Mouse (Mus musculus): Measurements from ENCODE around the gene Mrpl52.

Mrpl52 gene

GRCm38 (mm10) chr14:54412000-54412576, 14.6 kb upstream of the Mrpl52 start:
- DNase-seq (ENCODE audit: low spot score): no peak

- DNase-seq (ENCODE audit: low spot score): peak; percentile 77
These were observed 14.0 kb upstream of the Mrpl52 start for GRCm38 (mm10) chr14:54412629-54413170.

GRCm38 (mm10) chr14:54413877-54414700, 12.6 kb upstream of the Mrpl52 start:
- peak; percentile 57 for DNase-seq (ENCODE audit: low spot score)

GRCm38 (mm10) chr14:54415241-54416020, 11.3 kb upstream of the Mrpl52 start:
- no peak for DNase-seq (ENCODE audit: low spot score)

GRCm38 (mm10) chr14:54416229-54416775, 10.4 kb upstream of the Mrpl52 start:
- DNase-seq (ENCODE audit: low spot score): no peak

DNA sequence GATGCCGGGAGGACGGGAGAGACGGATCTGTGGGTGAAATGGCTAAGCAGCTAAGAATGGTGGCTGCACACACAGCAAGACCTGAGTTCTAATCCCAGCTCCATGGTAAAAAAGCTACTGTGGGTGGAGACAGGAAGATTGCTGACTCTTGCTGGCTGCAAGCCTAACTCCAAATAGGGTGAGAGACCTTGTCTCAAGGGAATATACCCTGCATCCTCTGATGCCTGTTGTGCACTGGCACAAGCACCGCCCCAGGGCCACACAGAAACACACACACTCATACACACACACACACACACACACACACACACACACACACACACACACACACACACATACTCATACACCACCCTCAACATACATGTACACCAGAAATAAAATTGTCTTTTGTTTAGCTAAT, 9.9 kb upstream of the Mrpl52 start:
- DNase-seq (ENCODE audit: low spot score): no peak

GRCm38 (mm10) chr14:54417623-54418081, 9.1 kb upstream of the Mrpl52 start, which contains the start of gene Slc7a7:
TSS of gene Slc7a7 (minus strand) at chr14:54417780.
- DNase-seq (ENCODE audit: low spot score): no peak

- DNase-seq (ENCODE audit: low spot score): no peak
These were observed 5.7 kb upstream of the Mrpl52 start for GRCm38 (mm10) chr14:54421014-54421413.

DNA sequence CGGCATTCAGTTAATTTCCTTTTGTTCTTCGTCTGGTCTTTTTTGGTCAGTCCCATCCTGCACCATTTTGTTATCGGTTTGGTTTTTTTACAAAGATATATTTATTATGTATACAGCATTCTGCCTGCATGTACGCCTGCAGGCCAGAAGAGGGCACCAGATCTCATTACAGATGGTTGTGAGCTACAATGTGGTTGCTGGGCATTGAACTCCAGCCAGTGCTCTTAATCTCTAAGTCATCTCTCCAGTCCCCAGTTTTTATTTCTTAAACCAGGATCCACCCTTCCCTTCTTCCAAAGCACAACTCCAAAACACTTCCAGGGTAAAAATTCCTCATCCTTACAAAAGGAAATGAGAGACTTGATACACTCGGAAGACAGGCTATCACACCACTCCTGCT, 3.3 kb upstream of the Mrpl52 start:
- no peak for DNase-seq (ENCODE audit: low spot score)

GRCm38 (mm10) chr14:54424634-54425033, 2.1 kb upstream of the Mrpl52 start:
- no peak for DNase-seq (ENCODE audit: low spot score)

GRCm38 (mm10) chr14:54425540-54425939, 1.2 kb upstream of the Mrpl52 start:
- DNase-seq (ENCODE audit: low spot score): no peak

DNA sequence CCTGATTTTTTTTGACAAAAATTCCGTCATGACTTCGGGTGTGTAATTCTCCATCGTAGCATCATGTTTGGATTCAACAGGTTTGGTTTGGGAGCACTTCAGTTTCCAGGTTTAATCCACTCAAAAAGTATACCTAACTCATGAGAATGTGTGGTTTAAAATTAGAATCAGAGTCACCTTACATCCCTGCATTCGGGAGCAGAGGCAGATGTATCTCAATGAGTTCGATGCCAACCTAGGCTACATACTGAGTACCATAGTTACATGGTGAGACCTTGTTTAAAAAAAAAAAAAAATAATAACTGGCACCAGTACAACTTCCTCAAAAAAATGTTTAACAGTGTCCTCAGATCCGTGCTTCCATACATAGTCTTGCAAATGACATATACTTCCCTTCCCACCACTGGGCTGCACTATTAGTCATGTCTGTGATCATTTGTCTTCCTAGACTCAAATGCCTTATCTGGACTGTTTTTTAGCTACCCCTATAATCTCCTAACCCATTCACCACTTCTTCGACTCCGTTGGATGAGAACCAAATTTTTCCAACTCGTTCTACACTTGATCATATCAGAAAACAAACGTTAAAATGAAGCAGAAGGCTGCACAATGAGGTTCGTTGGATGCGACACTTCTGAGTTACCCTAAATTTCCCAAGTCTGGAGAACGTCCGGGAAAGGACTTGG, 563 bp upstream of the Mrpl52 start:
- DNase-seq (ENCODE audit: low spot score): peak; percentile 25

- no peak for DNase-seq (ENCODE audit: low spot score)
These were observed 987 bp downstream of the Mrpl52 start for GRCm38 (mm10) chr14:54427696-54428095.

- no peak for DNase-seq (ENCODE audit: low spot score)
These were observed 1.7 kb downstream of the Mrpl52 start for GRCm38 (mm10) chr14:54428421-54428820.

- no peak for DNase-seq (ENCODE audit: low spot score)
These were observed 2.8 kb downstream of the Mrpl52 start for GRCm38 (mm10) chr14:54429332-54430093.

DNA sequence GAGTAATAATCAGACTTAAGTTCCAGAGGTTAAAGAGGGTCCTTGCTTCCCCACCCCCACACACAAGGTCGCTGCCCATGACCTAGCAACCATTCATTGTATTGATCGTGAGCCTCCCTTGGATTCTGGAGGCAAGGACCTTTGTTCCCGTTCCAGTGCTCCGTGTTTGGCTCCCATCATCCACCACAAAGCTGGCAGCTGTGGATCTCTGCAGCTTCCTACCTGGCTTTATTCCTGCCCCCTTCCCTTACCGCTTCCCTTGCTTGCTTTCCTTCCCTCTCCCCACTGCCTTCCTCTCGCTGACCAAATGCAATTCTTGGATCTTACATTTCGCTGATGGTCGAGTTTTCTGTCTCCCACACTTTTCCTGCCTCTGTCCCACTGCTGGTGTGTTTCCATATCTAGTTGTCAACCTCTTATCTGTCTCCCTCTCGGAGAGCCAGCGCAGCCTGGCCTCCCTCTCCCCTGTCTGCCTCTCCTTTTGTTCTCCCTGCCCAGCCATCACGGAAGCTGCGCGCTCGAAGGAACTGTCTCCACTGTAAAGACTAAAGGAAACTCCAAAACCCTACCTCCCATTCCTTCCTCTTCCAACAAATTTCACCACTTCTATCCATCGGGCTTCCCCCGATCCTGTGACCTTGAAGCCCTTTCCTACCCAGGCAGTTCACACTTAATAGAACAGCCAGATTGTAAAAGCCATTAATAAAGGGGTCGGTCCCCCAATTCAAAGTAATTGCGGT, 3.9 kb downstream of the Mrpl52 start:
- no peak for DNase-seq (ENCODE audit: low spot score)

GRCm38 (mm10) chr14:54431334-54432077, 4.8 kb downstream of the Mrpl52 start, which contains the start of gene Mmp14:
TSS of gene Mmp14 (plus strand) at chr14:54431612.
- DNase-seq (ENCODE audit: low spot score): peak; percentile 58

- no peak for DNase-seq (ENCODE audit: low spot score)
These were observed 5.5 kb downstream of the Mrpl52 start for GRCm38 (mm10) chr14:54432078-54432836.
